Mouse (Mus musculus) olfactory bulb, adult 2 months (tissue): ENCODE results near the gene Hipk1.

ENCODE experiments used
- CTCF ChIP-seq: fragments of 200-500 bp; IDR thresholded peaks from 2 replicates; pipeline ENCODE4 v1.5.1; 2012; ENCODE audit warnings: low read depth, mild to moderate bottlenecking, low read length, moderate library complexity; ENCODE audit not compliant: insufficient read depth
- POLR2A ChIP-seq: fragments of 200-500 bp; IDR thresholded peaks from 2 replicates; pipeline ENCODE4 v1.6.1; 2012; ENCODE audit warnings: mild to moderate bottlenecking, low read depth, low read length, moderate library complexity; ENCODE audit not compliant: insufficient read depth

DNA sequence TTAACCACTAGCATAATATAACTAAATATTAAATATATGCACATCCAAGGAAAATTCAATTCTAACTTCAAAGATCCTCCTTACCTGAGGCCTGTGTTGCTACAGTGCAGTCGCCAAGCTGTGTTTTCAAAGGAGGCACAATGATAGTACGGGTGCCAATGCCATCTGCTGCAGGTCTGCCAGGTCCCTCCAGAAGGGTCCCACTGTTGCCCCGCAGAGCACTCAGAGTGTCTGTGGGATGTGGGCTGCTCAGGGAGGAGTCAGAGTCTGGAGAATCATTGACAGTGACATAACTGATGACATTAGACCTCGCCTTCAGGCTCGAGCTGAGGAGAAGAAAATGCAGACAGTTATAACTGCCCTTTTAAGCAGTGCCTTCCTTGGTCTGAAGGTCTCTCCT, 44.7 kb downstream of the Hipk1 start:
- no peak for TF ChIP-seq POLR2A
- no peak for TF ChIP-seq CTCF
